Mouse (Mus musculus): ENCODE measurements around the gene Jmjd4.

The Jmjd4 gene

DNA sequence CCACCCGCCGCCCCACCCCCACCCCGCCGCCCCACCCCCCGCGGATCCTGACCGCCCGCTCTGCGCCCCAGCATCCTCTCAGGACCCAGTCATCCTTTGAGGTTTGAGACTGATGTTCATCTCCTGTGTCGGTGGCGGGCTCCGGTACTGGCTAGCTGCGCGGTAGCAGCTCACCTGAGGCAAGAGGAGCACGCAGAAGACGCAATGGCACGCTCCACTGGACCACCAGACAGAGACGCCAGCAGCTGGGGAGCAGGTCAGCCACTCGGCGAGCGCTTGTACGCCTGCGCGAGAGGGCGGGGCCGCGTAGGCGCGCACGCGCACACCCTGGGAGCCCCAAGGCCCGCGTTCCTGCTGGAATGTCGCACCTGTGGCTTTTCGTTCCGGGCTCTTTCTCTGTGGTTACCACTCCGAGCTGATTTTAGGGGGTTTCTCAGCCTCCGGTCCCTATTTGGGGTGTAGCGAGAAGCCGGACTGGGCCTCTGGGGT is at the start of gene Jmjd4:
Jmjd4 (plus strand) TSS at position 305 of the 489 bp plus-strand sequence.
- in situ Hi-C loops (cut with MboI; ENCODE audit: low sequenced_read_pairs): no loop called here

DNA sequence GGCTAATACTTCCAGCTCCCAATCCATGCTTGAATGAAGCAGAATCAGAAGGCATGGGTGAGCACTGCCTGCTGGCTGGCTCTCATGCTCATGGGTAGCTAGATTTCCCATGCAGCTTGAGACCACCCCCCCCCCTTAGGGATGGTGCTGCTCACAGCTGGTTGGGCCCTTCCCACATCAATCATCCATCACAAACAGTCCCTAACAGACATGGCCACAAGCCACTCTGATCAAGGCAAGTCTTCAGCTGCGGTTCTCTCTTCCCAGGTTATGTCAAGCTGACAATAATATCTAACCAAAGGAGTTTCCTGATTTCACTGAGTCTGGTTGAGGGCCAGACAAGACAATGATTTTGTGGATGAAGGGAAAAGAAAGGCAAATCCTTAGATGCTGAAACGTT is 49.0 kb upstream of the Jmjd4 start:
- in situ Hi-C loops (cut with MboI; ENCODE audit: low sequenced_read_pairs): no loop called here

GRCm38 (mm10) chr11:59405761-59406160 is 44.1 kb upstream of the Jmjd4 start:
- in situ Hi-C loops (cut with MboI; ENCODE audit: low sequenced_read_pairs): no loop called here

DNA sequence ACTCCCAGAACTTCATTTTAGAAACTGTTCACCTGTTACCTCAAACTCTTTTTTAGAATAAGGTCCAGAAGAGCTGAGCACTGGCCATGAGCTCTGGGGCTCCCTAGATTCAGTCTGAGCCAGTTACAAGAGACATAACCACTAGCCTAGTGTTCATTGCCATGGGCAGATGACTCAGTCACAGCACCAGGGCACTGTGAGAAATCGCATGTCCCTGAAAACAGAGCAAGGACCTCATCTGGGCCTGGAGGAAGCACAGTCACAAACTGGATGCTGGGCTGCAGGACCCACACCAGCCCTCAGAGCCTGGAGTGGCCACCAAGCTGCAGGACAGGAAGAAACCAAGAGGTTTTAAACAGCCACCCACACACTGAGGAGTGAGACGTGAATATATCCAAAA is 39.0 kb upstream of the Jmjd4 start:
- in situ Hi-C loops (cut with MboI; ENCODE audit: low sequenced_read_pairs): no loop called here

- in situ Hi-C loops (cut with MboI; ENCODE audit: low sequenced_read_pairs): no loop called here
These were observed 37.8 kb upstream of the Jmjd4 start for GRCm38 (mm10) chr11:59412058-59412457.

DNA sequence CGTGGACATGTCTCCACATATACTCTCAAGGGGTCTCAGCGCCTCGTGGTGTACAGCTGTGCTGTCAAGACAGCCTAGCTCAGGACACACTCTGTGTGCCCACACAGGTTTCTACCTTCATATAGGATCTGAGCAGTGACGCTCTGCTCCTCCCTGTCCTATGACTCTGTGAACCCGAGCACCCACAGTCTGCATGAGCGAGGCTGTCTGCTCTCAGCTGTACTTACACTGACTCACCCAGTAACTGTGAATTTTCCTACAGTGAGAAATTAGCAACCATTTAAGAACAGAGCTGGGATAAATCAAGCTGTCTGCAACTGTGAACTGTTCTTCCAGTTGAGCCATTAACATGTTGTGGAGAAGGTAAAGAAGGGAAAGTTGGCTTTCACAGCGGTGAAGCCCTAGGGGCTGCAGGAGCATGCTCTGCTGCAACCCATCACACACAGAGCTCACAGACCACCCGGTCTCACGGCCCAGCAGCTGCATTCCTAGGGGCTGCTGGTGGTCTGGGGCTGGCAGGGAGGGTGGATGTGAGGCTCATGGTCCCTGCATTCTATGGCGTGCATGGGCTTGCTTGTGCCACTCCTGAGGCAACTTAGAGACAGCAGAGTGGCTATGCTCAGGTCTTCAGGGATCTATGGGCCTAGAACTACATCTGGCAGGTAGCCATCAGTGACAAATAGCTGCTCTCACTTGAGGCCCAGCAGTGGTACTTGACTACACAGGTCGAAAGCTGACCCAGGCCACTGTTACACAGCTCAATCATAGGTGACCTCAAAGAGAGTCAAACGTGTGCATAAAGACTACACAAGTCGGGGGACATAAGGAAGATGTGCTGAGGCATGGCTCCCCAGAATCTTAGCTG is 36.6 kb upstream of the Jmjd4 start:
- in situ Hi-C loops (cut with MboI; ENCODE audit: low sequenced_read_pairs): no loop called here

GRCm38 (mm10) chr11:59418708-59419107 is 31.1 kb upstream of the Jmjd4 start:
- in situ Hi-C loops (cut with MboI; ENCODE audit: low sequenced_read_pairs): no loop called here

DNA sequence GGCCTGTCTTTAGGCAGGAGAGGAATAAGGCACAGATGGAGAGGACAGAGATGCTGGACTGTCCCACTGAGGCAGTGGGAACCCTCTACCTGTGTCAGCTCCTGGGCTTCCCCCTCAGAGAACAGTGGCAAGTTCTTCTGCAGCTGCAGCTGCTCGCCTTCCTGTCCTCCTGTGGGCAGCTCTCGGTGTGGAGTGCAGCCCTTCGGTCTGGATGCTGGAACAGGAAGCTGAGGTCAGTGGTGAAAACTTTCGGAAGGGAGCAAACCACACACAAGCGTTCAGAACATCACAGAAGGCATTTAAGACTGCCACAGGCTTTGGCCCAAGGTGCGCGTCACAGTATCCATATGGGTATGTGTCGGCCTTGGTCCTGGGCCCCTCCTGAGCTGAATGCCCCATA is 28.4 kb upstream of the Jmjd4 start:
- in situ Hi-C loops (cut with MboI; ENCODE audit: low sequenced_read_pairs): no loop called here

DNA sequence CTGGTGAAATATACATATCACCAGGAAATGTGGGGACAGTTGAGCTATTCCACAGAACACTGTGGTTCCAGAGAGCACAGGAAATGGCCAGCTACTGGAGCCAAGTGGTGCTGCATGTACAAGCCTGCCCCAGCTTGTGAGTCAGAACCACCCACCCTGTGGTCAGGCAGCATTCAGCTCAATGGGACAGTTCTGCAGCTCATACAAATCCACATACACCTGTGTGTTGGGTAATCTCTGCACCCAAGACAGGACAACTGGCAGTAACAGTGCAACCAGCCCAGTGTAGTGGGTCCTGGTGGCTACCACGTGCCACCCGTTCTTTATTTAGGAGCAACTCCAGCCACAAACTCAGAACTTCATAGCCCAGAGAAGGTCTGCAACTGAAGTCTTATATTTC is 27.9 kb upstream of the Jmjd4 start:
- in situ Hi-C loops (cut with MboI; ENCODE audit: low sequenced_read_pairs): no loop called here

DNA sequence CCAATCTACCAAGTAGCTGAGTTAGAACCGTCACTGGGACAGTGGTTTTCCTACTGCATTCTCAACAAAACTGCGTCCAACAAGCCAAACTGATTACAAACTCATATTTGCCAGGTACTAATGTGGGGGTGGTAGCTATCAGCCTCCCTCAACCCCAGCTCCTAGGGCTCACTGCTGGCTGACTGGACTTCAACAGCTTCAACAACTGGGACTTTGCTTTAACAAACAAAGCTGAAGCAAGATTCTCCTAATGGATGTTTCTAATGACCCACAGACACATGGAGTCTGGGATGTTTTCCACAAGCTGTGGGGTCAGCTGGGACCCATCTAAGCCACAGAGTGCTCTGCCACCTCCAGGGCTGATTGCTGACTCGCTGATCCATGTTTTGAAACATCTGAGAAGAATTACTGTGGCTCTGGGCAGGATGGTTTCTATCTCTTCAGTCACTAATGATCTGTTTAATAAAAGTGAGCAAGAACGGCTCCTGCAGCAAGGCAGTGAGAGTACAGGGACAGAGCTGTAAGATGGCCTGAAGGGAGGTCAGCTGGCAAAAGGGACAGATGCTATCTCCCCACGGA is 26.7 kb upstream of the Jmjd4 start:
- in situ Hi-C loops (cut with MboI; ENCODE audit: low sequenced_read_pairs): no loop called here

- in situ Hi-C loops (cut with MboI; ENCODE audit: low sequenced_read_pairs): no loop called here
These were observed 24.2 kb upstream of the Jmjd4 start for GRCm38 (mm10) chr11:59425671-59426101.

- in situ Hi-C loops (cut with MboI; ENCODE audit: low sequenced_read_pairs): no loop called here
These were observed 21.7 kb upstream of the Jmjd4 start for GRCm38 (mm10) chr11:59428057-59428660.

DNA sequence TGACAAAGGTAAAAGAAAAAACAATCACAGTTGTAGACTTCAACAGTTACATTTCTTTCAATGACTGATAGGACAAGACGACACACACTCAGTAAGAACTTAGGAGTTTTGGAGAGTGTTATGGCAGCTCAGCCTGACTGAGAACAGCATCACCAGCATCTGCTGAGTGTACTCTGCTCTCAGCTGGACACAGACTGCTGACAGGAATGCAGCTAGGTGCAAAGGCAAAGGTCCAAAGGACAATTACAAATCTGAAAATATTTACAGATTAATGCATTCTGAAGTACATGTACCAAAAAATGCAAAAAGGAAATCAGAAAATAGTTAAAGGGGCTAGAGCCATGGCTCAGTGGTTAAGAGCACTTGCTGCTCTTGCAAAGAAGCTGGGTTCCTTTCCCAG is 19.9 kb upstream of the Jmjd4 start:
- in situ Hi-C loops (cut with MboI; ENCODE audit: low sequenced_read_pairs): no loop called here

DNA sequence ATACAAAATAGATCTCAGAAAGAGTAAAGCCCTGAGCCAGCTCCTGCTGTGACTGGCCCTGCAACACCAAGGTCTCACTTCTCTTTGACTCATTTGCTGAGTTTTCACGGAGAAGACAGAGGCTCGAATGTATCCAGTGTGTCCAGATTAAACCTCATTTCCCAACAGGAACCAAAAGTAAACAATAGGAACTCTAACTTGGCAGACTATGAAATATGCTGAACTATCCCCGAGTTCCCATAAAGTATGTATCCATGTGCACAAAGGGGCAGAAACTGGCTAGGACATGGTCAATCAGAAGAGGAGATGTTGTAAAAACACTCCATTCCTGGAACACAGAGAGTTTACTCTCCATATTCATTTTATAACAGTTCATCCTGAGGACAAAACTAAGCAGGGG is 17.6 kb upstream of the Jmjd4 start:
- in situ Hi-C loops (cut with MboI; ENCODE audit: low sequenced_read_pairs): no loop called here

DNA sequence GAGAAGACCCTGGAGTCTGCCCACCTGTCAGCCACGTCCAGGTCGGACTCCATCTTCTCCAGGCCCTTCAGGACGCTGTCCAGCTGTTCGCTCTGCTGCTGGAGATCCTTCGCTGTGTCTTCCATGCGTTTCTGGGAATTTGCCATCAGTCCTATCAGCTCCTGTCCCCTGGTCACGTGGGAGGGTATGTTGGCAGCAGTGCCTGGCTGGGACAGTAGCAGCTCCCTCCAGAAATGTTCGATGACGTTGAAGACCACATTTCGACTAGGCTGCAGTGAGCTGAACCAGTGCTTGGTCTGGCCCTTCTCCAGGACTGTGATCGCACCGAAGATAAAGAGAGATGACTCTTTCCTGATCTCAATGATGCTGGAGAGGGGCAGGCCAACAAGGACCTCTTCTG is 11.9 kb upstream of the Jmjd4 start:
- in situ Hi-C loops (cut with MboI; ENCODE audit: low sequenced_read_pairs): no loop called here

DNA sequence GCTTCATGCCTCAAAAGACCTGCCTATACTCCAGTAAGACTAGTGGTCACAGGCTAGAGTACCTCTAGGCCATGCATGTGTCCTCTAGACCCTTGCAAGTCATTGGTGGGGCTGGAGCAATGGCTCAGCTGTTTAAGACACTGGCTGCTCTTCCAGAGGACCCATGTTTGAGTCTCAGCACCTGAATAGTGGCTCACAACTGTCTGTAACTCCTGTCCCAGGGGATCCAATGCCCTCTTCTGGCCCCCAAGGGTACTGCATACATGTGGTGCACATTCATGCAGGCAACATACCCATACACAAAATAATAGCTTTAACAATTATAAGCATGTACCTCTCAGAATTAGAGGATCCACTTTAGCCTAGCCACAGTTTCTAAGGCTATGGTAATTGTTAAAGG is 6.7 kb upstream of the Jmjd4 start:
- in situ Hi-C loops (cut with MboI; ENCODE audit: low sequenced_read_pairs): no loop called here

GRCm38 (mm10) chr11:59450230-59450771 is 456 bp downstream of the Jmjd4 start:
- in situ Hi-C loops (cut with MboI; ENCODE audit: low sequenced_read_pairs): no loop called here

GRCm38 (mm10) chr11:59451086-59451485 is 1.2 kb downstream of the Jmjd4 start, which contains the start of gene Snap47:
Snap47 (minus strand) TSS chr11:59451186.
- in situ Hi-C loops (cut with MboI; ENCODE audit: low sequenced_read_pairs): no loop called here

GRCm38 (mm10) chr11:59456346-59456745 is 6.5 kb downstream of the Jmjd4 start:
- in situ Hi-C loops (cut with MboI; ENCODE audit: low sequenced_read_pairs): no loop called here

- in situ Hi-C loops (cut with MboI; ENCODE audit: low sequenced_read_pairs): no loop called here
These were observed 7.0 kb downstream of the Jmjd4 start for GRCm38 (mm10) chr11:59456891-59457290.

DNA sequence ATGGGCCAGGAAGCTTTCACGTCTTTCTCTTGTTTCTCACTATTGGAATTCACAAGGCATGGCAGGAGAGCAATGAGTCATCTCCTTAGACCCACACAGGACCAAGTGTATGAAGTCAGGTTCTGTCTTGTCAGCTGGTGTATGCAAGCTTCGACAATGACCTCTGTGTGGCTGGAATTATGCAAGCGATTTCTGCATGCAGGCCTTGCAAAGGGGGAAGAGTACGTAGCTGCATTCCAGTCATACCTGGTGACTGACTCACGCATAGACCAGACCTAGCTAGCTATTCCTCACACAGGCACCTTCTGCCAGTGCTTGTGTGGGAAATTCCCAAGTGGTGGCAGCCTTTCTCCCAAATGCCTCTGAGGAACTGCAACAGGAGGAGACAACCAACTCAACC is 9.1 kb downstream of the Jmjd4 start:
- in situ Hi-C loops (cut with MboI; ENCODE audit: low sequenced_read_pairs): no loop called here

GRCm38 (mm10) chr11:59460459-59460858 is 10.6 kb downstream of the Jmjd4 start:
- in situ Hi-C loops (cut with MboI; ENCODE audit: low sequenced_read_pairs): no loop called here
